Mouse (Mus musculus) intestine, postnatal 0 days (tissue): Measurements from ENCODE around the gene Prune1. TPM values are rescaled to one million over a fixed set of nuclear protein-coding genes. Genes with fewer than 3 reads are reported as not detected.
A peak's percentile ranks its signal among the peaks of the same experiment; 100 is the strongest.

Source experiments
- ATAC-seq: fragments of 200-750 bp; cut with Nextera tagmentation; 2 replicates; pipeline ENCODE4 v1.8.0; 2017; ENCODE audit warnings: mild to moderate bottlenecking, moderate TSS enrichment, moderate library complexity
- H3K27ac ChIP-seq: fragments of 300-500 bp; sonication (generic); 2 replicates; pipeline ENCODE4 v1.5.1; 2014; ENCODE audit warnings: mild to moderate bottlenecking, low read depth, low read length, moderate library complexity
- H3K27me3 ChIP-seq: fragments of 300-500 bp; sonication (generic); replicated peaks from 2 replicates; pipeline ENCODE4 v1.6.1; 2014; ENCODE audit warnings: low read length, mixed read lengths; ENCODE audit not compliant: control insufficient read depth, insufficient read depth
- H3K36me3 ChIP-seq: fragments of 300-500 bp; sonication (generic); 2 replicates; pipeline ENCODE4 v1.6.1; 2014; ENCODE audit warnings: mild to moderate bottlenecking, moderate library complexity; ENCODE audit not compliant: control insufficient read depth, insufficient read depth
- H3K4me1 ChIP-seq: fragments of 300-500 bp; sonication (generic); replicated peaks from 2 replicates; pipeline ENCODE4 v1.6.1; 2014; ENCODE audit warnings: antibody characterized with exemption, low read length, mixed read lengths; ENCODE audit not compliant: control insufficient read depth, insufficient read depth
- H3K4me2 ChIP-seq: fragments of 300-500 bp; sonication (generic); replicated peaks from 2 replicates; pipeline ENCODE4 v1.6.1; 2014; ENCODE audit warnings: low read depth, mild to moderate bottlenecking, moderate library complexity
- H3K4me3 ChIP-seq: fragments of 300-500 bp; sonication (generic); 2 replicates; pipeline ENCODE4 v1.5.1; 2014; ENCODE audit warnings: low read depth, low read length
- H3K9ac ChIP-seq: fragments of 300-500 bp; sonication (generic); 2 replicates; pipeline ENCODE4 v1.6.1; 2014; ENCODE audit warnings: mild to moderate bottlenecking, low read depth, low read length
- H3K9me3 ChIP-seq: fragments of 300-500 bp; sonication (generic); 2 replicates; pipeline ENCODE4 v1.6.1; 2016; ENCODE audit warnings: mixed run types; ENCODE audit not compliant: control insufficient read depth
- CTCF ChIP-seq: sonication (generic); IDR thresholded peaks from 2 replicates; pipeline ENCODE4 v1.5.1; 2016; ENCODE audit warnings: low read depth, mild to moderate bottlenecking, control low read depth, antibody characterized with exemption, moderate library complexity
- WGBS: fragments of 180-500 bp; shearing (Covaris S2); extraction: QIAGEN DNeasy Blood & Tissue Kit; methylation state at CpG from one replicate; pipeline ENCODE4 v1.1.7; 2014; 5-methylcytosine and 5-hydroxymethylcytosine counted together
- polyA plus RNA-seq: library from polyadenylated mRNA; unstranded; fragments of >200 nt; fragmentation: Nextera tagmentation; extraction: Ambion mirVana; gene quantifications from 2 replicates; pipeline ENCODE4 v1.2.1, GENCODE M21; 2015

Gene Prune1
- polyA plus RNA-seq, 1 experiment from 2014 or later: 9.2 TPM

DNA sequence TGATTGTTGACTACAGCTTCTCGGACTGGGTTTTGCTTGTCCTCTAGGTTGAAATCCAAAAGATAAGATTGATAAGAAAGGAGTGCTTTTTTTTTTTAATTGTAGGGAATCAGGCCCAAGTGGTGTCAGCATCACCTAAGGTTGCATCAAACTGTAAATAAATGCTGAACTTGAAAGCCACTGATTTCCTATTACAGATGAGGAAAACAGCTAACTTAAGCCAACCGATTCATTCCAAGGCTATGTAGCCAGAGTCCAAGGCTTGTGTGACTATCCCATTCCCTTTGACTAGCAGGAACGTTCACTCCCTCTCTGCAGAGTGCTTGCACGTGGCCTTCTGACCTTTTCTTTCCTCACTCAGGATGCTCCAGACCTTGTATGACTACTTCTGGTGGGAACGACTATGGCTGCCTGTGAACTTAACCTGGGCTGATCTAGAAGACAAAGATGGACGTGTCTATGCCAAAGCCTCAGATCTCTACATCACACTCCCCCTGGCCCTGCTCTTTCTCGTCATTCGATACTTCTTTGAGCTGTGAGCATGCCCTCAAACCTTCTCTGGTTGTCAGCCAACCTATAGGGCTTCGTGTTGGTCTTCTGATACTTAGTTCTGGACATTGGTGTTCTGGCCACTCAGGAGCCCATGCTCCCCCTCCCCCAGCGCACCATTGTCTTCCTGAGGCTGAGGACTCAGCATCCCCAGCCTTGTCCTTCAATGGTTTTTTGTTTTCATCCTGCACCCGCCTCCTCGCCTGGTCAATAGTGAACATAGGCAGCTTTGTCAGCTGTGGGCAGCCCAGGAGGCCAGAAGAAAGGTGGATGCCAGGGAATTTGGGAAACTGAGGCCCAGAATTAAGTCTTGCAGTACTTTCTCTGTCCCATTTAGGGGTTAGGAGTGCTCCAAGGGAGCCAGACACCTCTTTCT lies 38.1 kb upstream of the Prune1 start:
- no peak overlapping the region for H3K4me2 ChIP-seq
- H3K9ac ChIP-seq: no peak overlapping the region
- TF ChIP-seq CTCF: no peak

DNA sequence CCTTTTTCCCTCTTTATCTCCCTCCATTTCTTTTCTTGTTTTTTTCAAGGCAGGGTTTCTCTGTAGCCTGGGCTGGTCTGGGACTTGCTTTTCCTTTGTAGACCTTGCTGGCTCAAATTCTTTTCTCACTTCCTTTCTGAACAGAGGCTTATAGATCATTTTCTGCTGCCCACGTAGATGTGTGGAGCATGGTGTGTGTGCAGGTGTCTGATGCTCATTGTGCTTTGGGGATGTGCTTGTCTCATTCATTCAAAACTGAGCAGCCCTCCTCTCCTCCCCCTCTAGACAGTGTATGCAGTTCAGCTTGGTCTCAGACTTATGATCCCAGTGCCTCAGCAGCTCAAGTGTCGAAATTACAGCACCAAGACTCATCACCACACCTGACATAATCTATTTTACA lies 37.2 kb upstream of the Prune1 start:
- 37% methylated on average over 2 of the region's 2 CpGs for WGBS
- H3K4me3 ChIP-seq: no peak overlapping the region
- peaks cover 15% of the 10 kb centered on the region; the same call in 1 of the 2 replicates for H3K4me1 ChIP-seq
- H3K9ac ChIP-seq: no peak overlapping the region
- peak overlapping the region; percentile 62; the same call in 1 of the 2 replicates for H3K27ac ChIP-seq
- H3K27me3 ChIP-seq: no peaks in the 10 kb centered on the region
- H3K36me3 ChIP-seq: peaks cover 45% of the 10 kb centered on the region
- no peak for ATAC-seq
- TF ChIP-seq CTCF: no peak
- no peaks in the 10 kb centered on the region for H3K9me3 ChIP-seq
- H3K4me2 ChIP-seq: peak overlapping the region; percentile 17; the same call in 1 of the 2 replicates

More for the DNA sequence above, 38.1 kb upstream of the Prune1 start:
- 72% methylated on average over 12 of the region's 12 CpGs for WGBS
- ATAC-seq: no peak
- Histone ChIP-seq H3K36me3 (peaks cover 53% of the 10 kb centered on the region), H3K27me3 (no peaks in the 10 kb centered on the region), H3K27ac (no peak overlapping the region), H3K9me3 (no peaks in the 10 kb centered on the region), H3K4me3 (no peak overlapping the region), H3K4me1 (peaks cover 15% of the 10 kb centered on the region; the same call in 1 of the 2 replicates)

DNA sequence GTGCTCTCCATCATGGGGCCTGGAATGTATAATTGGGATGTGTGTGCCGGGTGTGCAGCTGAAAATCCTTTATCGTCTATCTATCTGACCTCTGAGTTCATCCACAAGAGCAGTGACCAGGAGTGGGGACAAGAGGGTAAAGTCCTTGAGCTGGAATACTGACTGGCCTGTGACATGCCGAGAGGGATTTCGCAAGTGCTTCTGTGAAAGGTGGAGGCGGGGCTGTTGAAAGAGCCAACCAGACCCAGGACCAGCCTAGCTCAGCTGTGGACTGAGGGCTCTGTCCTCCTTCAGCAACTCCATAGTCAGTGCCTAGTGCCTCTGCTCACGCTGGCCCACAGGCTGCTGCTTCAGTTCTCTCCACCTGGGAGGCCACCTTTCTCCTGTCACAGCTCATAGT lies 36.7 kb upstream of the Prune1 start:
- no peak overlapping the region for H3K4me3 ChIP-seq
- H3K36me3 ChIP-seq: peaks cover 39% of the 10 kb centered on the region
- 18% methylated on average over 6 of the region's 6 CpGs for WGBS
- no peak for TF ChIP-seq CTCF
- ATAC-seq: peak; percentile 62
- H3K9me3 ChIP-seq: no peaks in the 10 kb centered on the region
- H3K27me3 ChIP-seq: no peaks in the 10 kb centered on the region
- peak overlapping the region; percentile 62 for H3K27ac ChIP-seq
- no peak overlapping the region for H3K9ac ChIP-seq
- peaks cover 13% of the 10 kb centered on the region; the same call in 1 of the 2 replicates for H3K4me1 ChIP-seq
- 0 out of 2 replicates have a peak overlapping the region, but pooled peaks have one; percentile 17 for H3K4me2 ChIP-seq

DNA sequence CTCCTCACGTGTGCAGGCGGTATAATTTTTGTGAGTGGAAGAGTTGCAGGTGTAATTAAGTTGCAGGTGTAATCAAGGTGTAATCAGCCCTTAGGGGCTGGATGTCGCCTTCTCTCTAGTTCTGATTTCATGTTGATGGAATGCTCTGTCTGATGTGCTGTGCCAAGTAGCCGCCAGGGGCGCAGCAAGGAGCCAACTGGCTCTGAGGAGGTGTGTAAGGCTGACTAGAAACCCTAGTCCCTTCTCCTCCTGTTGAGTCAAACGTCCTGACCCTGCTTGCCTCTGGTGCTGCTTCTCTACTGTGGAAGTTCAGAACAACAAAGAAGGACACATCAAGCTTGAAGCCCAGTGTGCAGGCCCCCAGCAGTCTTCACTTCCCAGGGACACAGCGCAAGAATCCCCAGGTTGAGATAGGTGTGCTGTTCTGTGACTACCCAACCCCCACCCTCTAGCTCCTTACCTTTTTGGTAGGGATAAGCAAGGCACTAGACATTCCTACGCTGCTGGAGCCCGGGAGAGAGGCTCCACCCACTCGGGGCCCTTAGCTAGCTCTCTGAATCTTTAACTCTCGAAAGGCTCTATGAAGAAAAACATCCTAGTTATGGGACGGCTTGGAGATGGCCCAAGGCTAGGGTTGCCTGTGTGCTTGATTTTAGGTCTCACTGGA lies 35.7 kb upstream of the Prune1 start:
- no peak for ATAC-seq
- H3K27ac ChIP-seq: peak overlapping the region; percentile 72
- H3K4me3 ChIP-seq: 0 out of 2 replicates have a peak overlapping the region, but pooled peaks have one; percentile 1

DNA sequence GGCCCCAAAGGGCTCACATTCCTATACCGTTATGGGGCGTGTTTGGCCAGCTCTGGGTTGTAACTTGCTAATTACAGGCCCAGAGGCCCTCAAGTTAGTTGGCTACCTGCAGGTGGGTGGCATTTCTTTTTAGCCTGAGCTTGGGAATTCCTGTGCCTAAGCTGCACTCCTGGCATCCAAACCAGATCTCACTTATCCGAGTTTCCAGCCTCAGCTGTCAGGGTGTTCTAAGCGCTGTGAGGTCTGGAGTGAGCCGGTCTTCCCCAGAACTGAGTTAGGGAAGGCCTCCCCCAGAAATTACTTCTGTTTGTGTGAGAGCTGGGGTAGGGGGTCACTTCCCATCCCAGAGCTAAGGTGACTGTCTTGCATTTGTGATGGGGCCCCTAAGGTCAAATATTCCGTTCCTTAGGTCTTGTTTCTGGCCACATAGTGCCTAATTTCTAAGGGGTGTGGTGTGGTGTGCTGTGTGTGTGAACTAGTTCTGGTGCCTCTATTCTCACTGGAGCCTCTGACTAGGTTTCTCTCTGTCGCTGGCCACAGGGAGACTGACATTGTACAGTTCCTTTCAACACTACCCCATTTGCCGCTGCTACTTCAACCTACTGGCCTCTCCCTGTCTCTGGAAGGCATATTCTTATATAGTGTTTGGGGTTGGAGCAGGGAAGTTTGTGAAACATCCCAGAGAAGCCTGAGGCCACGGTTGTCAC lies 34.1 kb upstream of the Prune1 start:
- H3K4me3 ChIP-seq: peak overlapping the region; percentile 87
- H3K4me2 ChIP-seq: peak overlapping the region; percentile 82
- TF ChIP-seq CTCF: no peak
- H3K36me3 ChIP-seq: peaks cover 15% of the 10 kb centered on the region
- WGBS: 12% methylated on average over 9 of the region's 9 CpGs
- peak overlapping the region; percentile 87 for H3K27ac ChIP-seq
- H3K9me3 ChIP-seq: no peaks in the 10 kb centered on the region
- H3K27me3 ChIP-seq: no peaks in the 10 kb centered on the region
- peaks cover 13% of the 10 kb centered on the region; the same call in 1 of the 2 replicates for H3K4me1 ChIP-seq
- peak overlapping the region; percentile 85 for H3K9ac ChIP-seq
- ATAC-seq: peak; percentile 7; the same call in 1 of the 2 replicates

More for the DNA sequence above, 35.7 kb upstream of the Prune1 start:
- TF ChIP-seq CTCF: peak; percentile 85
- Histone ChIP-seq H3K36me3 (peaks cover 30% of the 10 kb centered on the region), H3K9me3 (no peaks in the 10 kb centered on the region), H3K4me1 (peaks cover 13% of the 10 kb centered on the region; the same call in 1 of the 2 replicates), H3K4me2 (peak overlapping the region; percentile 54), H3K9ac (no peak overlapping the region), H3K27me3 (no peaks in the 10 kb centered on the region)
- 12% methylated on average over 12 of the region's 12 CpGs for WGBS
